Mouse (Mus musculus) CD4-positive naive resting alpha-beta T cell, adult 57 days (primary cell): ENCODE data around the gene Olfr700. TPM values are rescaled to one million over a fixed set of nuclear protein-coding genes. Genes with fewer than 3 reads are reported as not detected.

Experiments used
- total RNA-seq: library from RNA; stranded (reverse); gene quantifications from one replicate; pipeline ENCODE4 v1.2.4, GENCODE M21; 2023

Olfr700 gene
- not detected for total RNA-seq

DNA sequence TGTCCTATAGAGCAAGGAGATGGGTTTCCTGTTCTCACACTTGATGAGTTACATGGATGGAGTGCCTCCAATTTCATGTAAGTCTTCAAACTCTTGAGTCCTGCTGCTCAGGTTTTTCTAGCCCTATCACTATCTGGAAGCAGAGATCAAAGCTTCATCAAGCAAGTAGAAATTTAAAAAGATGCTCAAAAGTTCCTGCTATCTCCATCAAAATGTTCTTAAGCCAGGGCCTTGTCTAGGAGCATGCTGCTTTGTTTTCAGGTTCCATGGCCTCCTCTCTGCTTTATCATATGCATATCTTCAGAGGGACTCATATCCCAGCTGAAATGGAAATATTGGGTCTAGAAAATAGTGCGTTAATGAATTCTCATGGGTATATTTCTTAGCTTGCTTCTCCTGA, at the start of gene Olfr700:
Olfr700 (minus strand) TSS at position 101 of the 400 bp plus-strand sequence.

DNA sequence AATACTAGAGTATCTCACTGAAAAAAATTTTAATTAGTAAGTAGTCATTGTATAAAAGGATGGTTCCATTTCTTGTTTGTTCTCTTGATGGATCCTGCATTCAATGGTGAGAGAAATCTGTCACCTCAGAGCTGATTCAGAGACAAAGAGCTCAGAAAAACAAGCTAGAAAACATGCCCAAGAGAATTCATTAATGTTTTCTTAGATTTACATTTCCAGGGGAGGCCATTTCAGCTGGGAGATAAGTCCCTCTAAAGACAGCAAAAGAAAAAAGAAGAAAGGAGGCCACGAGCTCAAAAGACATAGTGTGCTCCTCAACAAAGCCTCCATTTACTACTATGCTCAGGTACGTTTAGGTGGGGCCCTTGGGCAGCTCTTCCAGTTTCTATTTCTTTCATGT, 34.4 kb upstream of the Olfr700 start, which contains the start of gene Olfr703:
Olfr703 (plus strand) TSS at position 301 of the 400 bp plus-strand sequence.

DNA sequence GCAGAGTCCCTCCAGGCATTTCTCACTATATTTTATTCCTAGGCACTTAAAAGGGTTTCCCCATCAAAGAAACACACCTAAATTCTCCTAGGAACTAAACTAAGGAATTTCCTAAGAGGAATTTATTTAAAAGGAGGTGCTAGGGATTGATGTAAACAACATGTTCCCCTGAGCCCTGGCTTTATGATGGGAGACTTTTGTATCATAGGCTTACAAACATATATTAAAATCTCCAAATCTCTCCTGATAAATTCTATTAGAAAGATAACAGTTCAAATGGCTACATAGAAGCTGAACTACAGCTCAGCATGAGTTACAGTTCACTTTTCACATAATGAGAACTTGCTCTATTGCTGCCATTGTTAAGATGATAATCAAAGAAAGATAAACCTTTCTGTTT, 25.2 kb upstream of the Olfr700 start, which contains the start of gene Olfr702:
Olfr702 (minus strand) TSS at position 101 of the 400 bp plus-strand sequence.

DNA sequence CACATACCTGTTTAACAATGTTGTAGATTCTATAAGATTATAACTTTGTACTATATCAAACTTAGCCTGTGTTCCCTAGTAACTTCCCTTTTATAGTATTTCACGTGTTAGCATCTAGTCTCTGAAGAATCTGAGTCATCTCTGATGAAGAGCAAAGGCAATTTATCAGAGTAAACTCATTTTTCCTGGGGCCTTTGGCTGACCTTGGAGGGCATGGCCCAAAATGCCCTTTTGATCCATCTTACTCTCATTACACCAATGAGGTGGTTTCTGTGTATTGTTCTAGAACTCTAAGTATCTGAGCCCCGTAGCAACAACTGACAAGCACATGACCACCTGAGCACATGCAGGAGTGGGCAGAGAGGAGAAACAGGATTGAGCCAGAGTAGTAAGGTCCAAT, 5.2 kb upstream of the Olfr700 start, which contains the start of gene Olfr701:
Olfr701 (plus strand) TSS at position 301 of the 400 bp plus-strand sequence.

DNA sequence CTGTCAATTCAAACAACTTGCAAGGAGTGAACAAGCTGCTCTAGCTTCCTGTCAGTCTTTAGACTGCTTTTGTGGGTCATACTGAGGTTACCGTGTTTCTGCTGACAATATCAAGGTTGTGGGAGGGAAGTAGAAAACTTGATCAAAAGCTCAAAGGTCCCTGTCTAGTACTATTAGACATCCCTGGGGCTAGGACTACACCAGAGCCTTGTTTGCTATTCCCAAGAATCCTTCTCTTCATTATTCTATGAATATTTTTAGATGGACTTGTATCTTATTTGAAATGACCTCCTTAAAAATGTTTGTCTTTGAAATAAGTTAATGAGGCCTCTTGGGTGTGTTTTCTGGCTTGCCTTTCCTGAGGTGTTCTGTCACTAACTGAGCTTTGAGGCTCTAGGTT, 15.5 kb downstream of the Olfr700 start, which contains the start of gene Olfr699:
Olfr699 (minus strand) TSS at position 101 of the 400 bp plus-strand sequence.

Other genes starting within 250 kb of the Olfr700 start
- gene Olfr693, start 128.2 kb downstream of the Olfr700 start, total RNA-seq, result not detected
- gene Olfr694, start 117.0 kb downstream of the Olfr700 start, total RNA-seq, result not detected
- not detected for gene Olfr695, start 92.4 kb downstream of the Olfr700 start, total RNA-seq
- gene Olfr697, start 66.4 kb downstream of the Olfr700 start, total RNA-seq, result not detected
- gene Olfr698, start 53.4 kb downstream of the Olfr700 start, total RNA-seq, result not detected
- not detected for gene Olfr699, start 15.6 kb downstream of the Olfr700 start, total RNA-seq
- gene Olfr701, start 5.3 kb upstream of the Olfr700 start, total RNA-seq, result not detected
- gene Olfr702, start 25.1 kb upstream of the Olfr700 start, total RNA-seq, result not detected
- gene Olfr703, start 34.5 kb upstream of the Olfr700 start, total RNA-seq, result not detected
- gene Olfr704, start 54.4 kb upstream of the Olfr700 start, total RNA-seq, result not detected
- gene Olfr705, start 68.1 kb upstream of the Olfr700 start, total RNA-seq, result not detected
- gene Olfr706, start 79.3 kb upstream of the Olfr700 start, total RNA-seq, result not detected
- not detected for gene Olfr707, start 92.4 kb upstream of the Olfr700 start, total RNA-seq
- not detected for gene Olfr1532-ps1, start 99.2 kb upstream of the Olfr700 start, total RNA-seq
- 0.33 TPM for gene Olfr709-ps1, start 123.4 kb upstream of the Olfr700 start, total RNA-seq
- not detected for gene Olfr710, start 139.5 kb upstream of the Olfr700 start, total RNA-seq
- gene Olfr6, start 155.1 kb upstream of the Olfr700 start, total RNA-seq, result not detected
- gene Olfr711, start 166.6 kb upstream of the Olfr700 start, total RNA-seq, result not detected
- not detected for gene Olfr2, start 197.2 kb upstream of the Olfr700 start, total RNA-seq
- gene Olfr713, start 222.3 kb upstream of the Olfr700 start, total RNA-seq, result not detected